In genomic region chr10:39488542-39488941, GRCm38 (mm10) we compare ENCODE assay signal across 10 mouse cellular contexts.
"Had no signal": no experiment of that assay in that cellular context is flagged by ENCODE, and none has a peak within 500 bp of the region (broad histone marks: within the 10 kb centered on the region; RNA-seq: fewer than 3 reads in every experiment).

No protein-coding gene starts in this region.

- H3K4me3 ChIP-seq: limb, embryonic 13.5 days; lung, embryonic 15.5 days; midbrain, embryonic 12.5 days; stomach, embryonic 15.5 days had no signal

- H3K36me3 ChIP-seq: limb, embryonic 13.5 days; lung, embryonic 15.5 days; midbrain, embryonic 12.5 days; stomach, embryonic 15.5 days had no signal

- H3K9ac ChIP-seq: liver, embryonic 14.5 days; lung, embryonic 15.5 days; midbrain, embryonic 12.5 days; stomach, embryonic 15.5 days had no signal

- DNase-seq: kidney, adult 11 months; kidney, adult 9 months; kidney, postnatal 10 days; left cerebral cortex, postnatal 4 days had no signal

- ATAC-seq: midbrain, embryonic 16.5 days had no signal

- H3K9me3 ChIP-seq: limb, embryonic 13.5 days; lung, embryonic 15.5 days; midbrain, embryonic 12.5 days; stomach, embryonic 15.5 days had no signal

- H3K4me2 ChIP-seq: limb, embryonic 13.5 days; lung, embryonic 15.5 days; midbrain, embryonic 12.5 days; stomach, embryonic 15.5 days had no signal

- H3K27me3 ChIP-seq: limb, embryonic 13.5 days; lung, embryonic 15.5 days; midbrain, embryonic 12.5 days; stomach, embryonic 15.5 days had no signal

- H3K27ac ChIP-seq: limb, embryonic 13.5 days; liver, embryonic 14.5 days; lung, embryonic 15.5 days; stomach, embryonic 15.5 days had no signal
